Mouse (Mus musculus): ENCODE data around the gene Zfp319. TPM values are rescaled to one million over a fixed set of nuclear protein-coding genes. Genes with fewer than 3 reads are reported as not detected.

Zfp319 gene
- total and polyA plus RNA-seq, 3 experiments = 0.83 to 3.3 (median 2.0) TPM

DNA sequence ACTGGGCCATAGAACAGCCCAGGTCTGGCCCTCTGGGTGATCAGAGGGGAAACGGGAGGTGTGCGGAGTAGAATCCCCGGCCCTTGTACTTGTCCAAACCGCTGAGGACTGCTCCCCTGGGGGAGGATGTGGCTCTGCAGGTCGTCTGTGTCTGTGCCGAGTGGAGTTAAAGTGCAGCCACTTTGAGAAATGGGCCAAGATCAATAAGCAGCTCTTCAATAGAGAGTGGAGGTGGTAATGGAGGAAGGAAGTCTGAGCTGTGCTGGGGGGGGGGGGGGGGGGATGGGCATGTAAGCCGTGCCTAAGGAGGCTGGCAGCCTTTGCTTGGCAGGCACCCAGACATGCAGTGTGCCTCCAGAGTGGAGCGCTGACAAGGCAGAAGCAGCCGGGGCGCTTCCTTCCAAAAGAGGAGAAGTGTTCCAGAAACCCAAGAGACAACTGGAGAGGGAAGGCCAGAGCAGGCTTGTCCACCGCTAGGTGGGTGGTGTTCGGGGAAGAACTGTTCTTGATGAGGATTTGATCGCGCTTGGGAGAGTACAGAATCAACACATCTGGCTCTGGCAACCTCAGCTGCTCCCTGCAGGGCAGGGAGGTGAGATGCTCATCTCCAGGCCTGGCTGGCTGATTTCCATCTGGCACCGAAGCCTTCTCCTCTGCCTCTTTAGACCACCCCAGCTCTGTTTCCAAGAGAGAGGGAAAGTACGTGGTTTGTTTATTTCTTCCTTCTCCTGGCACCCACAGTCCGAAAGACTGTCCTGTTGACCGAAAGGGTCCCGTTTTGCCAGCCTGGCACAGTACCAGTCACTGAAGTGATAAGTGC lies 17.3 kb upstream of the Zfp319 start:
- no peak for DNase-seq (ENCODE audit: extremely low read depth)
- Histone ChIP-seq H3K9ac (ENCODE audit: insufficient read depth, low read depth) (no peak overlapping the region), H3K9me3 (replicated peaks; ENCODE audit: low read length) (peaks cover 8% of the 10 kb centered on the region), H3K36me3 (replicated peaks in 1 of 2; ENCODE audit: control insufficient read depth in 1 of 2, insufficient read depth in 1 of 2, low read length in 1 of 2) (peaks cover 3 to 33% of the 10 kb centered on the region in 2 experiments), H3K4me3 (replicated peaks in 1 of 3; ENCODE audit: low read depth in 2 of 3, low read length in 2 of 3, poor library complexity in 1 of 3) (no peak overlapping the region), H3K79me2 (replicated peaks; ENCODE audit: control insufficient read depth, extremely low read depth, insufficient read depth, poor library complexity, severe bottlenecking) (no peaks in the 10 kb centered on the region), H3K4me1 (ENCODE audit: control insufficient read depth in 1 of 2, insufficient read depth in 2 of 2) (peaks cover 0 to 11% of the 10 kb centered on the region in 2 experiments; a peak in 2 of 4 replicates), H3K4me2 (ENCODE audit: insufficient read depth, low read depth, poor library complexity, severe bottlenecking) (no peak overlapping the region), H3K27ac (ENCODE audit: insufficient read depth, low read depth) (no peak overlapping the region), H3K27me3 (replicated peaks) (no peaks in the 10 kb centered on the region)
- TF ChIP-seq ZKSCAN1 (IDR thresholded peaks at IDR 0.05; ENCODE audit: borderline replicate concordance, low read depth, low read length) (no peak), E2F4 (IDR thresholded peaks at IDR 0.05; ENCODE audit: insufficient replicate concordance, low read depth, low read length) (no peak), CHD2 (IDR thresholded peaks at IDR 0.05; ENCODE audit: low read length) (no peak), KAT2A (IDR thresholded peaks at IDR 0.05; ENCODE audit: insufficient replicate concordance, low read length) (no peak), NELFE (IDR thresholded peaks at IDR 0.05; ENCODE audit: low read depth, low read length) (no peak), ZMIZ1 (IDR thresholded peaks at IDR 0.05; ENCODE audit: low read depth, low read length) (no peak), MXI1 (IDR thresholded peaks at IDR 0.05; ENCODE audit: low read depth, low read length) (no peak), RAD21 (IDR thresholded peaks at IDR 0.05; ENCODE audit: low read depth, low read length) (no peak), USF2 (conservative IDR thresholded peaks at IDR 0.05; ENCODE audit: low read depth, low read length) (no peak), ZNF384 (IDR thresholded peaks at IDR 0.05; ENCODE audit: low read depth, low read length) (no peak), SMC3 (IDR thresholded peaks at IDR 0.05; ENCODE audit: low read depth, low read length) (no peak)
- in situ Hi-C loops (cut with MboI; ENCODE audit: low pct_ligation_motif_present, low pct_unique_long_range_greater_than_20kb, low sequenced_read_pairs) = no loop called here
- dilution Hi-C loops (cut with MboI; ENCODE audit: extremely low pct_ligation_motif_present, extremely low pct_unique_long_range_greater_than_20kb, low sequenced_read_pairs) = no loop called here

DNA sequence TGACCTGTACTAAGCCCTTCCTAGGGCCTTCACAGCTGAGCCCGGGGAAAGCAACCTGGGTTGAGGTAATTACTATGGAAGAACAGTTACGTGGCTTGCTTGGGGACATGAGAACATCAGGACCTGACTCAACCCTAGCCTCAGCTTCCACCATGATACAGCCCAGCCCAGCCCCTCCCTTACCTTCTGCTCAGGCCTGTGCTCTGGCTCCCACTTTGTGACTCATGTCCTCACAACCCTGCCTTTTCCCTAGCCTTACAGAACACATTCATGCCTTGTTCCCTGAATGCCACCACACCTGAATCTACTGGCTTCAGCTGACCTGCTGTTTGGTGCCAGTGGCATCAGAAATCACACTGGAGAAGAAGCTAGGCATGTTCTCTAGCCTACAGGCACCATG lies 16.6 kb upstream of the Zfp319 start:
- TF ChIP-seq JUN (IDR thresholded peaks at IDR 0.05; ENCODE audit: insufficient read depth, low read depth, low read length) = no peak
- TF ChIP-seq MAFK (IDR thresholded peaks at IDR 0.05; ENCODE audit: insufficient replicate concordance, low read length) = no peak
- TF ChIP-seq MEF2A (IDR thresholded peaks at IDR 0.05; ENCODE audit: borderline replicate concordance, low read depth, low read length) = no peak
- no peak for TF ChIP-seq ETS1 (conservative IDR thresholded peaks at IDR 0.05; ENCODE audit: low read depth, low read length)
- TF ChIP-seq MAZ (IDR thresholded peaks at IDR 0.05; ENCODE audit: low read depth, low read length) = no peak
- no peak for TF ChIP-seq SIN3A (IDR thresholded peaks at IDR 0.05; ENCODE audit: low read length)
- TF ChIP-seq MAX (IDR thresholded peaks at IDR 0.05; ENCODE audit: low read length) = no peak
- TF ChIP-seq TCF12 (IDR thresholded peaks at IDR 0.05; ENCODE audit: low read depth, low read length) = no peak
- TF ChIP-seq CTCF (conservative IDR thresholded peaks at IDR 0.05 in 1 of 2, IDR thresholded peaks at IDR 0.05 in 1 of 2; ENCODE audit: low read depth in 2 of 2, low read length in 2 of 2) = no peak
- no peak for TF ChIP-seq USF2 (conservative IDR thresholded peaks at IDR 0.05; ENCODE audit: low read depth, low read length)
- no peak for TF ChIP-seq MXI1 (IDR thresholded peaks at IDR 0.05; ENCODE audit: low read depth, low read length)
- TF ChIP-seq ZKSCAN1 (IDR thresholded peaks at IDR 0.05; ENCODE audit: borderline replicate concordance, low read depth, low read length) = no peak
- TF ChIP-seq TBP (conservative IDR thresholded peaks at IDR 0.05; ENCODE audit: low read depth, low read length) = no peak
- TF ChIP-seq UBTF (IDR thresholded peaks at IDR 0.05; ENCODE audit: low read depth, low read length) = no peak
- no peak for TF ChIP-seq POLR2A (IDR thresholded peaks at IDR 0.05; ENCODE audit: low read depth, low read length)
- TF ChIP-seq RAD21 (IDR thresholded peaks at IDR 0.05; ENCODE audit: low read depth, low read length) = no peak
- TF ChIP-seq CHD1 (IDR thresholded peaks at IDR 0.05; ENCODE audit: low read depth, low read length) = no peak
- TF ChIP-seq SMC3 (IDR thresholded peaks at IDR 0.05; ENCODE audit: low read depth, low read length) = no peak
- no peak for TF ChIP-seq POLR2AphosphoS2 (IDR thresholded peaks at IDR 0.05; ENCODE audit: low read depth, low read length)
- TF ChIP-seq EP300 (IDR thresholded peaks at IDR 0.05; ENCODE audit: low read length) = no peak
- dilution Hi-C loops (cut with MboI; ENCODE audit: extremely low pct_ligation_motif_present, extremely low pct_unique_long_range_greater_than_20kb, low sequenced_read_pairs) (no loop called here), in situ Hi-C loops (cut with MboI; ENCODE audit: low pct_ligation_motif_present, low pct_unique_long_range_greater_than_20kb, low sequenced_read_pairs) (no loop called here)

More for the DNA sequence above, 16.6 kb upstream of the Zfp319 start:
- no peak overlapping the region for H3K27ac ChIP-seq (ENCODE audit: insufficient read depth, low read depth)
- no peak overlapping the region for H3K4me2 ChIP-seq (ENCODE audit: insufficient read depth, low read depth, poor library complexity, severe bottlenecking)
- peaks cover 8% of the 10 kb centered on the region for H3K9me3 ChIP-seq (replicated peaks; ENCODE audit: low read length)
- H3K79me2 ChIP-seq (replicated peaks; ENCODE audit: control insufficient read depth, extremely low read depth, insufficient read depth, poor library complexity, severe bottlenecking) = no peaks in the 10 kb centered on the region
- DNase-seq (ENCODE audit: extremely low read depth) = no peak
- peaks cover 3 to 40% of the 10 kb centered on the region in 2 experiments for H3K36me3 ChIP-seq (replicated peaks in 1 of 2; ENCODE audit: control insufficient read depth in 1 of 2, insufficient read depth in 1 of 2, low read length in 1 of 2)
- H3K4me1 ChIP-seq (ENCODE audit: control insufficient read depth in 1 of 2, insufficient read depth in 2 of 2) = peaks cover 0 to 11% of the 10 kb centered on the region in 2 experiments; a peak in 2 of 4 replicates
- H3K4me3 ChIP-seq (replicated peaks in 1 of 3; ENCODE audit: low read depth in 2 of 3, low read length in 2 of 3, poor library complexity in 1 of 3) = no peak overlapping the region
- H3K27me3 ChIP-seq (replicated peaks) = no peaks in the 10 kb centered on the region
- no peak overlapping the region for H3K9ac ChIP-seq (ENCODE audit: insufficient read depth, low read depth)
